Mouse (Mus musculus): ENCODE measurements around the gene Pcsk2. TPM values are rescaled to one million over a fixed set of nuclear protein-coding genes. Genes with fewer than 3 reads are reported as not detected.

Gene Pcsk2
- polyA plus RNA-seq, 1 experiment: not detected

DNA sequence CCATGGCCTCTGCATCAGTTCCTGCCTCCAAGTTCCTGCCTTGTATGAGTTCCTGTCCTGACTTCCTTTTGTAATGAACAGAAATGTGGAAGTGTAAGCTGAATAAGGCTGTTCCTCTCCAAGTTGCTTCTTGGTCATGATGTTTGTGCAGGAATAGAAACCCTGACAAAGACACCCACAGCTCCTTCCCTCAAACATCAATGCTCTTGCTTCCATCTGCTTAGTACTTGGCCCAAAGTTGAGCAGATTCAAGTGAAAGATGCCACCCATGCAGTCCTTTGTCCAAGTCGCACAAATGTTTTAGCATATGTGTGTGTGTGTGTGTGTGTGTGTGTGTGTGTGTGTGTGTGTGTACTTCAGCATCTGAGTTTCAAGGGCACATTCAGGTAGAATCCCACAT, 97.3 kb downstream of the Pcsk2 start:
- no peaks in the 10 kb centered on the region for H3K27me3 ChIP-seq (ENCODE audit: control insufficient read depth, insufficient read depth, low read length)
- WGBS: 88% methylated on average over 1 of the region's 1 CpGs
- TF ChIP-seq POLR2A (IDR thresholded peaks at IDR 0.05; ENCODE audit: low read depth, low read length) (no peak), CTCF (IDR thresholded peaks at IDR 0.05; ENCODE audit: extremely low read depth, insufficient read depth, insufficient read length, insufficient replicate concordance) (no peak)
- H3K4me1 ChIP-seq (ENCODE audit: control insufficient read depth, insufficient read depth, insufficient read length): no peaks in the 10 kb centered on the region
- DNase-seq (ENCODE audit: low read depth in 1 of 2, low spot score in 2 of 2): no peak
- no peak overlapping the region for H3K4me3 ChIP-seq (ENCODE audit: extremely low read depth, insufficient read depth, insufficient read length)
- H3K27ac ChIP-seq (ENCODE audit: insufficient read depth, low read length): no peak overlapping the region
- no peaks in the 10 kb centered on the region for H3K36me3 ChIP-seq (ENCODE audit: control insufficient read depth, insufficient read depth, low read length)

- Histone ChIP-seq H3K4me1 (ENCODE audit: control insufficient read depth, insufficient read depth, insufficient read length) (no peaks in the 10 kb centered on the region), H3K36me3 (ENCODE audit: control insufficient read depth, insufficient read depth, low read length) (no peaks in the 10 kb centered on the region), H3K27ac (ENCODE audit: insufficient read depth, low read length) (no peak overlapping the region), H3K4me3 (ENCODE audit: extremely low read depth, insufficient read depth, insufficient read length) (no peak overlapping the region), H3K27me3 (ENCODE audit: control insufficient read depth, insufficient read depth, low read length) (no peaks in the 10 kb centered on the region)
- no peak for TF ChIP-seq CTCF (IDR thresholded peaks at IDR 0.05; ENCODE audit: extremely low read depth, insufficient read depth, insufficient read length, insufficient replicate concordance)
- no peak for TF ChIP-seq POLR2A (IDR thresholded peaks at IDR 0.05; ENCODE audit: low read depth, low read length)
- DNase-seq (ENCODE audit: low read depth in 1 of 2, low spot score in 2 of 2): no peak
- WGBS: 77% methylated on average over 4 of the region's 4 CpGs
Measured at GRCm38 (mm10) chr2:143644374-143644773, 98.4 kb downstream of the Pcsk2 start.

- Histone ChIP-seq H3K27ac (ENCODE audit: insufficient read depth, low read length) (no peak overlapping the region), H3K4me1 (ENCODE audit: control insufficient read depth, insufficient read depth, insufficient read length) (no peaks in the 10 kb centered on the region), H3K36me3 (ENCODE audit: control insufficient read depth, insufficient read depth, low read length) (no peaks in the 10 kb centered on the region), H3K27me3 (ENCODE audit: control insufficient read depth, insufficient read depth, low read length) (no peaks in the 10 kb centered on the region), H3K4me3 (ENCODE audit: extremely low read depth, insufficient read depth, insufficient read length) (no peak overlapping the region)
- TF ChIP-seq POLR2A (IDR thresholded peaks at IDR 0.05; ENCODE audit: low read depth, low read length) (no peak), CTCF (IDR thresholded peaks at IDR 0.05; ENCODE audit: extremely low read depth, insufficient read depth, insufficient read length, insufficient replicate concordance) (no peak)
- 79% methylated on average over 5 of the region's 5 CpGs for WGBS
- DNase-seq (ENCODE audit: low read depth in 1 of 2, low spot score in 2 of 2): no peak
Measured at GRCm38 (mm10) chr2:143646001-143646400, 100.0 kb downstream of the Pcsk2 start.

GRCm38 (mm10) chr2:143654621-143655020, 108.7 kb downstream of the Pcsk2 start:
- WGBS: 86% methylated on average over 4 of the region's 4 CpGs
- no peak for DNase-seq (ENCODE audit: low read depth in 1 of 2, low spot score in 2 of 2)
- Histone ChIP-seq H3K36me3 (ENCODE audit: control insufficient read depth, insufficient read depth, low read length) (no peaks in the 10 kb centered on the region), H3K4me3 (ENCODE audit: extremely low read depth, insufficient read depth, insufficient read length) (no peak overlapping the region), H3K4me1 (ENCODE audit: control insufficient read depth, insufficient read depth, insufficient read length) (no peaks in the 10 kb centered on the region), H3K27me3 (ENCODE audit: control insufficient read depth, insufficient read depth, low read length) (no peaks in the 10 kb centered on the region), H3K27ac (ENCODE audit: insufficient read depth, low read length) (no peak overlapping the region)
- TF ChIP-seq CTCF (IDR thresholded peaks at IDR 0.05; ENCODE audit: extremely low read depth, insufficient read depth, insufficient read length, insufficient replicate concordance) (no peak), POLR2A (IDR thresholded peaks at IDR 0.05; ENCODE audit: low read depth, low read length) (no peak)

DNA sequence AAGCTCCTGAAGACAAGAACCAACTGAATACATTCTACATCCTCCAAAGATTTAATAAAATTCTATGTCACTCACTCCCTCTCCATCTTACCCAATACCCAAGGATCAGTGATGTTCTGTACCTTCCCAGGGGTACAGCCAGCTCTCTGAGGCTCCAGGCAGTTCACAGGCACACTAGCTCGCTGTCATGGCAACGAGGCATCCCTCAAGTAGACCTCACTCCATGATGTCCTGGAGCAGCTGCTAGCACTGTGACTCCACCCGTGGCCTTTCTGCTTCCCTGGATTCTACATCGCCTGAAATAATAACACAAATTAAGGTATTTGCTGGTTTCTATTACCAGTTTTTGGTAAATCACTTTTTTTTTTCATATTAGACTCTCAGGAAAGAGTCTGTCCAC, 111.0 kb downstream of the Pcsk2 start:
- no peak overlapping the region for H3K4me3 ChIP-seq (ENCODE audit: extremely low read depth, insufficient read depth, insufficient read length)
- TF ChIP-seq CTCF (IDR thresholded peaks at IDR 0.05; ENCODE audit: extremely low read depth, insufficient read depth, insufficient read length, insufficient replicate concordance) (no peak), POLR2A (IDR thresholded peaks at IDR 0.05; ENCODE audit: low read depth, low read length) (no peak)
- H3K36me3 ChIP-seq (ENCODE audit: control insufficient read depth, insufficient read depth, low read length): no peaks in the 10 kb centered on the region
- no peaks in the 10 kb centered on the region for H3K4me1 ChIP-seq (ENCODE audit: control insufficient read depth, insufficient read depth, insufficient read length)
- no peak for DNase-seq (ENCODE audit: low read depth in 1 of 2, low spot score in 2 of 2)
- 71% methylated on average over 4 of the region's 4 CpGs for WGBS
- no peak overlapping the region for H3K27ac ChIP-seq (ENCODE audit: insufficient read depth, low read length)
- H3K27me3 ChIP-seq (ENCODE audit: control insufficient read depth, insufficient read depth, low read length): no peaks in the 10 kb centered on the region

- DNase-seq (ENCODE audit: low read depth in 1 of 2, low spot score in 2 of 2): no peak
- H3K27me3 ChIP-seq (ENCODE audit: control insufficient read depth, insufficient read depth, low read length): no peaks in the 10 kb centered on the region
- H3K36me3 ChIP-seq (ENCODE audit: control insufficient read depth, insufficient read depth, low read length): no peaks in the 10 kb centered on the region
- WGBS: 93% methylated on average over 5 of the region's 5 CpGs
- no peak overlapping the region for H3K27ac ChIP-seq (ENCODE audit: insufficient read depth, low read length)
- H3K4me1 ChIP-seq (ENCODE audit: control insufficient read depth, insufficient read depth, insufficient read length): no peaks in the 10 kb centered on the region
- H3K4me3 ChIP-seq (ENCODE audit: extremely low read depth, insufficient read depth, insufficient read length): no peak overlapping the region
- TF ChIP-seq CTCF (IDR thresholded peaks at IDR 0.05; ENCODE audit: extremely low read depth, insufficient read depth, insufficient read length, insufficient replicate concordance) (no peak), POLR2A (IDR thresholded peaks at IDR 0.05; ENCODE audit: low read depth, low read length) (no peak)
Measured at GRCm38 (mm10) chr2:143666785-143667184, 120.8 kb downstream of the Pcsk2 start.

DNA sequence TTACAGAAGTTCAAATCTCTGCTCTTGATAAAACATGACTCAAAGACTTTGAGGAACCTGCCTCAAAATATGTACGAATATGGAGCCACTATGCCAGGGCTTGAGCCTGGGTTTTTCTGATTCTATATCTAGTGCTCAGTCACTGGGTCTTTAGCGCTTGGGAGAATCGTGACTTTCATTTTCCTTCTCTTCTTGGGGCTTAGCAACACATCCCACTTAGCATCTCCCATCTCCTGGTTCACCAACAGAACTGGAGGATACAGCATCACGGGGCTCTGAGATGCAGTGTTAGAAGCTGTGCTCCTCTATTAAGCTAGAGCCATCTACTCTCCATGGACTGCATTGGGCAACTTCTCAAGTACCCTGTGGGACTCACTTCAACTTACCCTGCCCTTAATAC, 131.9 kb downstream of the Pcsk2 start:
- no peaks in the 10 kb centered on the region for H3K36me3 ChIP-seq (ENCODE audit: control insufficient read depth, insufficient read depth, low read length)
- H3K4me3 ChIP-seq (ENCODE audit: extremely low read depth, insufficient read depth, insufficient read length): no peak overlapping the region
- 83% methylated on average over 4 of the region's 4 CpGs for WGBS
- no peaks in the 10 kb centered on the region for H3K4me1 ChIP-seq (ENCODE audit: control insufficient read depth, insufficient read depth, insufficient read length)
- no peaks in the 10 kb centered on the region for H3K27me3 ChIP-seq (ENCODE audit: control insufficient read depth, insufficient read depth, low read length)
- DNase-seq (ENCODE audit: low read depth in 1 of 2, low spot score in 2 of 2): no peak
- no peak overlapping the region for H3K27ac ChIP-seq (ENCODE audit: insufficient read depth, low read length)
- TF ChIP-seq POLR2A (IDR thresholded peaks at IDR 0.05; ENCODE audit: low read depth, low read length) (no peak), CTCF (IDR thresholded peaks at IDR 0.05; ENCODE audit: extremely low read depth, insufficient read depth, insufficient read length, insufficient replicate concordance) (no peak)
